Mouse (Mus musculus): Measurements from ENCODE around the gene Olfr1416.
A peak's percentile ranks its signal among the peaks of the same experiment; 100 is the strongest.
"Not testable (repeated sequence)": the region's sequence is repeated elsewhere in the genome, so short reads cannot be mapped to it uniquely, and the experiment has no call there.

Olfr1416 gene

DNA sequence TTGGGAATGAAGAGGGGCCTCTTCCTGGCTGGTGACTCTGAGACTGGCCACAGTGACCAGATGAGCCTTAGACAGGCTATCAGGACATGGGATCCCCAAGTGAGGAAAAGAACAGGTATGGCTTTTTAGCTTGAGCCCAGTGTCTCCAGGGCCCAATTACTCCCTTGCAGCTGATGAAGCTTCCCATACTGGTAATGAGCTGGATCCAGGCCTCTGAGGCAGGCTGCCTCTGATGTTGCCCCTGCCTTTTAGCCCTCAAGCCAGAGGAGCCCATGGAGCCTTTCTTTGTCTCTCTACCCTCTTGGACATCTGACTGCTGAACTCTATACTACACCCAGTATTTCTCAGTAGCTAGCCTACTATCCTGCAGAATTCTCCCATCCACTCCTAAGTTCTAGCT lies at the start of gene Olfr1416:
Gene Olfr1416, minus strand, starts transcription at position 101 of the 400 bp plus-strand sequence.
- DNase-seq, result no peak

DNA sequence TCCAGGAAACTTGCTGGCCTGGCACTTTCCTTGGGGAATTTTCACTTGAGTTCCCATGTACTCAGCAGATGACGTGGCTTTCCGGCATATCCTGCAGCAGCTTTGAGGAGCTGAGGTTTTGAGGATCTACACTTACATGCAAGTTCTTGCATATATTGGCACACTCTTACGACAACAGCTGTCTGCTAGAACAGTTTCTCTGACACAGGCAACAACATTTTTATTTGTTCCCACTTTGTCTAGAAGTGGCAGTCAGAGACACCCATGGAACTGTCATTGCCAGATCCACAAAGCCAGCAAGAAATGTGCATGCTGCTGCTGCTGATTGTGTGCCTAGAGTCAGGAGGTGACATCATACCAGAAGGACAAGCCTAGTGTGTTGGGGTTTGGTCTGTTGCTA lies 38.9 kb upstream of the Olfr1416 start:
- DNase-seq, result no peak

DNA sequence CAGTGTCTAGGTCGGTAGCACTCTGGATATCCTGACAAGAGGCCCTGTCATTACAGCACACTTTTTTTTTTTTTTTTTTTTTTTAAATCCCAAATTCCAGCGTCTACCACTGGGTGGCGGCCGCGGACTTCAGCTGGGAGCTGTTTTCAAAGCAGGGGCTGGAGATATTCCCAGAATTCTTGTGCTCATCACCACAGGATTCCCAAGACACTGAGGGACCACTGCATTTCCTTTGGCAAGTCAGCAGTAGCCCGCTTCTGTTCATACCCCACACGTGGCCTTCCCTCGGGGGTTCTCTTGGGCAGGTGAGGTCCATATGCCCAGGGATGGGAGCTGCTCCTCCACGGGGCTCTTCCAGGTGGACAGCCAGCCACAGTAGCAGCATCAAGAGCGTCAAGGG lies 36.5 kb upstream of the Olfr1416 start:
- DNase-seq, result no peak

DNA sequence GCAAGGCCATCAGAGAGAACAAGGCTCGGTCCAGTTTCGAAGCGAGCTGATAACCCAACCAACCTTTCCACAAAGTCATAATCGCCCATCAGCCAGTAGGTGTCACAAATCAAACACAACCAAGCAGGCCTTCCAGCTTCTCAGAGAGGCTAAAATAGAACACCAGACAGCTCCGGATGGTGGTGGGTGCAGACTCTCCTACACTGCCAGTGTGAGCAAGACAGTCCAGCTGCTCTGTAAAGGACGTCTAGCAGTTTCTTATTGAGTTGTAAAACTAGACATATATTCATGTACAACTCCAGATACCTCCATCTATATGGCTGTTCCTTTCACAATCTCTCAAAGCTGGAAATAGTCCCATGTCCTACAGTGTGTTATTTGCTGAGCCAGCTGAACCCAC lies 34.1 kb upstream of the Olfr1416 start:
- no peak for DNase-seq

DNA sequence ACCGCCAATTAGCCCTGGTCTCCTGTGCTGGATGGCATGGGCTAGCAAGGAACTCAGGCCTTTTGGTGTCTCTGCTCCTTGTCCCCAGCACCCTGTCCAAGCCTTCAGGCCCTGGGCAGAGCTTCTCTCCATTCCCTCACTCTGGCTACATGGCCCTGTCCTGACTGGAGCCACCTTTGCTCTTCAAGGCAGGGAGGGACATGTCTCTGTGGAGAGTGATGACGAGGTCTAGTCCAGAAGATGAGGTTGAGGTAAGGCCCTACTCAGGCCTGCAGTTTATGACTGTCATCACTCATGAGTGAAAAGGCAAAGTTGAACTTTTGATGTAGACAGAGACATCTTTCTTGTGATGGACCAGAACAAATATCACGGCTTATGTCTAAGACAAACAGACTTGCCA lies 33.6 kb upstream of the Olfr1416 start, which contains the start of gene Olfr1414:
Gene Olfr1414, minus strand, starts transcription at position 101 of the 400 bp plus-strand sequence.
- no peak for DNase-seq

DNA sequence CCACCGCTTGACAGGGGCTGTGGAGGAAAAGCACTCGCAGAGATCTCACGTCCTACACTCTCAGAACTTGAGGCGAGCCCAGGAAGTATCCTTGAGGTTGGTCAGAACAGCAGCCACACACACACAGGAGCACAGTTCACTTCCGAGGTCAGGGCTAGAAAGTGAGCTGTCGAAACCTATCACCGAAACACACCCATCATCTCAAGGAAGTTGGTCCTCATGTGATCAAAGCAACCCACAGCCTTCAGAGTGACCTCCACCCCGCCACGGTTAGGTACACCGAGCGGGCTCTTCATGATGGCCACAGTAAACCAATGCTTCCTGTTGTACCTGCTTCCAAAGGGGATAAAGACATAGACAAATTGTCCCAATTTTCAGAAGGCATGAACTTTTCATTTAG lies 30.5 kb upstream of the Olfr1416 start:
- DNase-seq, result no peak

DNA sequence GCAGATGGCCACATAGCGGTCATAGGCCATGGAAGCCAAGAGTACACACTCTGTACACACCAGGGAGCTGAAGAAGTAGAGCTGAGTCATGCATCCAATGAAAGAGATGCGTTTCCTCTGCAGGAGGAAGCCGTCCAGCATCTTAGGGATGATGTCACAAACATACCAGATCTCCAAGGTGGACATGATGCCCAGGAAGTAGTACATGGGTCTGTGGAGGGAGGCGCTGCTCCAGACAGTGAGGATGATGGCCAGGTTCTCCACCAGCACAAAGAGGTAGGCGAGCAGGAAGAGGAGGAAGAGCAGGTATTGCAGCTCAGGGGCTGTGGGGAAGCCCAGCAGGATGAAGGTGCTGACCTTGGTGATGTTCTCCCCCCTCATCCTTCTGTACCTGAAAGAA lies 26.7 kb upstream of the Olfr1416 start:
- DNase-seq, result not testable (repeated sequence)

DNA sequence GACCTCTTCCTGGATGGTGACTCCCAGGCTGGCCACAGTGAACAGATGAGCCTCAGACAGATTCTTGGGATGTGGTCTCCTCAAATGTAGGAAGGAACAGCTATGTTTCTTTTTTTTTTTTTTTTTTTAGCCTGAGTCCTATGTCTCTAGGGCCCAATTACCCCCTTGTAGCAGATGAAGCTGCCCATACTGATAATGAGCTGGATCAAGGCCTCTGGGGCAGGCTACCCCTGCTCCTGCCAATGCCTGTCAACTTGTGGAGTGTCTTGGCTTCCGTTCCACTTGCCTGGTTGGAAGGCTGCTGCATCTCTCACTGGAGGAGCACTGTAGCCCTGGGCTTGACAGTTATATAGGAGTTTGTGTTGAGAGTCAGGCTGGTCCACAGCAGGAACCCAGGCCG lies 11.1 kb upstream of the Olfr1416 start, which contains the start of gene Olfr1415:
Gene Olfr1415, minus strand, starts transcription at position 101 of the 400 bp plus-strand sequence.
- DNase-seq, result no peak

DNA sequence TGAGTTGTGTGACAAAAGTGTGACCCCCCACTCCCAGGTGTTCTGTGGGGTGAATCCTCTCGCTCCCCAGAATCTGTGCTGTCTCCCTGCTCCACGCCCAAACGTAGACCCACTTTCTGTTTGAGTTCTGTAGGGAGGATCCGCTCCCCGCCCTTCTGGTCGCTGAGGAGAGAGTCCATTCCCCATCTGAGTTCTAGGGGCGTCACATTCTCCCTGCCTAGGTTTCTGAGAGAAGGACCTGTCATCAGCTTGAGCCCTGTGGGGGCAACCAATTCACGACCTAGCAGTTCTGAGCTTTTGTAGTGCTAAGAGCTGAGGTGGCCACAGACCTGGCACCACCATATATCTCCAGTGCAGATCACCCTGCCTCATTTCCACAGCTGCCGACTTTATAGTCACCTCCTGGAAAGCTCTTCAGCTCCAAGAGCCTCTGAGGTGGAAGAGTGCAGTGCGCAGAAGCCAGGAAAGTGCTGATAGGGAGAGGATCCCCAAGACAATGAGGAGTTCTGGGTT lies 10.8 kb downstream of the Olfr1416 start:
- no peak for DNase-seq

DNA sequence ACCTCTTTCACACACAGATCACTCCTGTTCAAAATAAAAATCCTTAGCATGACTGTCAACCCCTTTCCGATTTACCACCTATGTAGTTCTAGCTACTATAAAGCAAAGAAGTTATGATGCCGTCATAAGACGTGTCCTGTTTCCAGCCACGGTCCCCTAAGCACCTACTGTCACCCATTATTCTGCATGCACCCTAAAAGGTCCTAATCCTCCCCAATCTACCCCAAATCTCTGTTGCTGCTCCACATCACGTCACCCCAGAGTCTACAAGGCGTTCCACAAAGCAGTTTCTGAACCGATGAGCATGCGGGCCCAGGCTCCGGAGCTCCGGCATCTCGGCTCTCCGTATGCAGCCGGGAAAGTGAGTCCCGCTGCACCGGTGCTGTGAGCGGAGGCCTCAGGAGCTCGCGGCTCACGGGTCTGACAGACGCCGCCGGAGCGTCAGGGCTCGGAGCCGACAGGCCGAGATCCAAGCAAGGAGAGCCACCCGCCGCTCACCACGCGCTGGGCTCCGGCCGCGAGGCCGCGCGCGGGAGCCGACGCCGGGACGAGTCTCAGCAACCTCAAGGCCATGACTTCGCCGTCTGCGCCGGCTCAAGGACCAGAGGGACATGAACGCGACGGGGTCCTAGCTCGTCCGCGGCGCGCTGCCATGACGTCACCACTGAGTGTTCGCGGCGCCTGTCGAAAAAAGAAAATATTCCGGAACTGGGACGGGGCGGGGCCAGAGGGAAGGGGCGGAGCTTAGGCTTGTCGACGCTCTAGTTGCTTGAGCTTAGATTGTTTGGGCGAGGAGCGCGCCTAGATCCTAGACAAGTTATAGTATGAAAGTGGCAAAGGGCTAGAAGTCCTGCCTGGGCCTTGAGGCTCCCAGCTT lies 11.5 kb downstream of the Olfr1416 start, which contains the start of gene Ndufa10:
Gene Ndufa10, minus strand, starts transcription at position 696 of the 877 bp plus-strand sequence.
- peak; percentile 96 for DNase-seq

DNA sequence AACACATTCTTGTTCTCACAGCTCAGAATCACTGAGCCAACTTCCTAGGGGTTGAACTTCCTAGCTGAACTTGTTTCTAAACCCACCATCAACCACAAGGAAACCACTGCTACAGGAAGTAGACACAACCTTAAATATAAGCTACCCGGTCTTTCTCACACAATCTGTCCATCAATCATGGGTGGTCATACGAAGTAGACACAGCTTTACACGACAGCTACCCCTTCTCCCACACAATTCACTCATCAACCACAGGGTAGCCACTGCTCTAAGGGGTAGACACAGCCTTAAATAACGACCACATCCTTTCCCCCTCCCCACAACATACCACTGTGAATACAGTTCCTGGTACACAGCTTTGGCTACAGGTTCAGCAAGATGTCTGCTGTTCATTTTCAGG lies 16.0 kb downstream of the Olfr1416 start:
- DNase-seq, result no peak

DNA sequence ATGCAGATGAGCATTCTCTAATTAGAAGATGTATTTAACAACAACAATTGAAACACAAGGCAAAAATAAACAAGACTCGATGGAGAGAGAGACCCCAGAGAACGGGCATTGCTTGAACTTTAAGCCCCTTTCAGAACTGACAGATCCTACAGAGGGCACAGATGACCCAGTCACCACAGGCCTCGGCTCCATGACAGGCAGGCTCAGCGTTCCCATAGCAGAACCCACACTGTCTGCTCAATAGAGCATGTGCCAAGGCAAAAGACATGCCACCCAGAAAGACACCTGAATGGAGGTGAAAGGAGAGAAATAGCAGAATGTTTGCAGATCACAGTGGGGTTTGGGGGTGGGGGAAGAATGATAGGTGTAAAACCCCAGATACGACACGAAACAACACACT lies 26.5 kb downstream of the Olfr1416 start:
- no peak for DNase-seq

DNA sequence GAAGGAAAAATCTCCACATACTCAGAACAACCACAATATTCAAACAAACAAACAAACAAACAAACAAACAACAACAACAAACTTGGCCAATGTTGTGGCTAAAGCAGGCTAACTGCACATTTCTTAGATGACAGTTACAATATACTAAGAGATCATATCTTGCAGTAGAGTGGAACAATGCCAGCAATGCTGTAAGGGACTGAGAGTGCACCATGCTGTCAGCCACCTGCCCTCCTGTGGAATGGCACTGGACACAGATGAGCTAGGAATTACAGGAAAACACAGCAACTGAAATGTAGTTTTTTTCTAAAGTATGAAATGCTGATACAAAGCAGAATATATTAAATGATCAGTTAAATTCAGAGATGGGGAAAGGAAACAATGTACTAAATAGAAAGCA lies 27.2 kb downstream of the Olfr1416 start:
- DNase-seq, result no peak

DNA sequence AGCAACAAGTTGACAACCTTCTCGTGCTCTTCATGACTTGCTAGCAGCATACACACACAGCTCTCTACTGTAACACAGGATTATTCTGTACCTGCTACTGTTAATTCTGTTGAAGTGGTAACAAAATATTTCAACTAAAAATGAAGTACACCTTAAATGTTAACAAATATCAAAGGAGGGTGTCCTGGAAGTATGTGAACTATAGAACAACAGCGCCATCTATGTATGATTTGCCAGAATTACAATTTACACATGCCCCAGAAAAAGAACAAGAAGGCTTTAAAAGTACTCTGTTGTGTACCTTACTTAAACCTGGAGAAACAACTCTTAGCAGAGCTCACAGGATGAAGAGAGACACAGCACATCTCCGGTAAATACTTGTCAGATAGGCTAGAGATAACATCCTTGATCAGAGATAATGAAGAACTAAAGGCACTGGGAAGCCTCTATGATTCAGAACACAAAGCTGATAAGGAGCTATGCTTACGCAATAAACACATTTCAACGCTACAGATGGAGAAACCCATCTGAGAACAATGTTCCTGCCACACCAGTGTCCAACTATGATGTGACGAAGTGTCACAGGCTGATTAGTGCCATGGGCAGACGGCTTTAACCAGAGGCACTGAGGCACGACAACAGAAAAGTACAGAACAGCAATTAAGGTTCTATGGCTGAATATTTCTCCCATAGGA lies 31.0 kb downstream of the Olfr1416 start:
- DNase-seq, result no peak

DNA sequence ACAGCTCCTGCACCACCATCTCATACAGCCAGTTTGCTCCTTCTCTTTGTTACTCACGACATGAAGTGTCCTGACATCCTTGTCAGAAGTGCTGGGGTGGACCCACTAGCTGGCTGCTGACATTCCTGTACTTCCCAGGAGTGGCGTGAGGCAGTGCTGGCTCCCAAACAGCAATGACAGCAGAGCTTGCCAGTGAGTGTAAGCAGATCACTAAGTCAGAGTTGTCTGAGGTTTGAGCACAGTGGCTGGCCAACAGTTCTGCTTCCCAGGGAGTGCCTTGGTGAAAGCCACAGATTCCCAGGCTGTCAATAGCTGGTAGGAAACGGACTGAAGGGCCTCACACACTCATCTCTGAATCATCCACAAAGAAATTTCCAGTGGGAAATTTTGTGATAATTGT lies 36.6 kb downstream of the Olfr1416 start:
- no peak for DNase-seq

DNA sequence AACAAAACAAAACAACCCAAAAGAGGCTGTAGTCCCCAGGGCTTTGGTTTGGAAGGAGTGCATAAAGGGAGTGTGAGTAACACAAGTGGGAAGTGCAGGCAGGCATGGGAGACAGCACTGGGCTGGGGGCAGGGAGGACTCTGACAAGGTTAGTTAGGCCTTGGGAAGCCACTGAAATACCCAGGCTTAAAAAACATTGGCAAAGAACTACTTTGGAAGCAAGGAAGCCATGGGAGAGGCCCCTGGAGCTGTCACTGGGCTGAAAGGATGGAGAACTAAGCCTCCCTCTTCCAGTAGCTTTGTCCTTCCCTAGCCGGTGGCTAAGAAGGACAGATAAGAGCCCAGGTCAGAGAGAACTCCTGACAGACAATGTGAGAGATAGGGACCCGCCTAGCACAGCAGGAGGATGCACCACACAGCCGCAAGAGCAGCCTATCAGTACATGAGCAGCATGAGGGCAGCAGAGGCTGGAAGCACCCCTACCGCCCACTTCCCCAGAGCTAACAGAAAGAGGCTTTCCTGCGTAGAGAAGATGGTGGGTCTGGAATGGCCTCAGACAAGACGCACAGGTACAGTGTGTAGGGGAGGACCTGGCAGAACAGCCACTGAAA lies 43.4 kb downstream of the Olfr1416 start:
- no peak for DNase-seq

DNA sequence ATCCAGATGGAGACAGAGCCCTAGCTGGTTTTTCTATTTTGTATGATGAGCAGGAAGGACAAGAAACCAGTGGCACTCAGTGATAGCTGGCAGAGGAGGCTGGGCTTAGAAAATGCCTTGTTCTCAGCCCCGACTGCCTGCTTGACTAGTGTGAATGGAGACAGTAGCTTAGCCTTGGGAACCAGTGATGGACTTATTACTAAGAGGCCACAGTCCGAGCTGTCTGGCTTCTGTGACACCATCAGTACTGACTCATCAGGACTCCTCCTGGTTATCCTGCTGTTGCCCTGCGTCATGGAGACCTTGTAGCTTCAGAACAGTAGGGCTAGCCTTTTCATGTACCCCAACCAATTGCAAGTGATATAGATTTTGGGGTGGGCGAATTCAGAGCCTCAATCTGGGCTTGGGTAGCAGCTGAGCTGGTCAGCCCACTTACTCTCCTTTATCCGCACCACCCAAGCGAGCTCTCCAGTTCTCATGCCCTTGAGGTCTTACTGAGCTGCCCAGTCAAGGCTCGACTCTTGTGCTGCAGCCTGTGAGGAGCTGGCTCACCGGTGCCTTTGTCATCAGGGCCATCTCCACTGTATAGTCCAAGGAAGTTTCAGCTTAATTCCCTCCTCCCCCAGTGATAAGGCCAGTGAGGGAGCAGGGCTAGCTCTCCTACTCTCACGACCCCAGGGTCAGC lies 44.7 kb downstream of the Olfr1416 start:
- no peak for DNase-seq

DNA sequence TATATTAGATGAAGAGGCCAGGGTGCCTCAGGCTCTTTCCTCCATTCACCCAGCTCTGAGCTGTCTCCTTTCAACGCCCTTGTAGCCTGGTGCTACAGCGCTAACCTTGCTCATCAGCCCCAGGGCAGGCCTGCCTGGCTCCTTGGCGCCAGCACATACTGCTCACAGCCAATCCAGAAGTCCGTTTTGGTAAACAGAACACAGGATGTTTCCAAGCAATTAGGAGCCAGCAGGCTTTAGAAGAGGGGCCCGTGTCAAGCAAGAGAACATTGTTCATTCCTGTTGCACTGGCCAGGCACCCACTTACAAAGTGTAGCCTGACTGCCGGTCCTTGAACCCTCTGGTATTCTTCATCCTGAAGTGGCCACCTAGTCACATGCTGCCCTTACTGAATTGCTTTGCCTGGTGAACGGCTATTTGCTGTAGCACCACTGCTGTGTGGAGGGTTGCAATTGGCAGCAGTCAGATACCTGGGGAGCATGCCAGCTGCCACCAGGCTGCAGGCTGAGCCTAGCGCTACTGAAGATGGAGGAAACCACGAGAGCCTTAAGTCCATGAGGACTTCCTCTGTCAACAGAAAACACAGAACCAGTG lies 47.1 kb downstream of the Olfr1416 start:
- DNase-seq, result no peak

DNA sequence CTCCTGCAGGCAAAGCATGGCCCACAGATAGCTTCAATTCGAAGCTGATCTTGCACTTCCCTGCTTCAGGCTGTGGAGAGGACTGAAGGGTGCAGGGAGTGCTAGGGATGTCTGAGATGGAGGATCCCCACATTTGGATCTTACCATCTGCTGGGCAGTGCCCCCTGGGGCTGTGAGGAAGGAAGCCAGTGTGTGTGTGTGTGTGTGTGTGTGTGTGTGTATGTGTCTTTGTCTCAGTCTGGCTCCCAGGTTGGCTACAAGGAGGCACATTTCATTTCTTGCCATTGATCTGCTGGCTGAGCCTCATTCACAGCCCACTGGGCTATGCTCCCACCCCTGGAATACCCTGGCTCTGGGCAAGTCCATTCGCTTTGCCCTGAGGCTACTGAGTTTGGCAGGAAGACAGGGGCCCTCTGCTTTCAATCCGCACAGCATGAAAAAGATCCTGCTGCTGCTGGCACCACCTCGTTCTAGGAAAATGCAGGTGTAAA lies 48.0 kb downstream of the Olfr1416 start:
- DNase-seq, result no peak

DNA sequence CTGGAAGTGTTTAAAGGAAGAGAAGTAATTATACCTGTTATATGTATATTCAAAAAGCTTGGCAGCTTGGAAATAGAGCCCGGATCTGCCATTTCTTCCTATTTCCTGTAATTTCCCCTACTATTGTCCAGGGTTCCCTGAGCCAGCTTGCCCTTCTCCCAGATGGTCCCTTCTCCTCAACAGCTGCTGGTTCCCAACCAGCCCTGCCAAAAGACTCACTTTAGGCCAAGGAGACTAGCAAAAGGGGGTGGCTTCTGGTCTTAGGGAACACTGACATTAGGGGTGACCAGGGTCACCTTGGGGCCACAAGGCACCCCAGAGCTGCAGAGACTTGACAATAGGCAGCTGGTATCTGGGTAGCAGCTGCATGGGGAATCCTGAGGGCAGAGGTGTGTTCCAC lies 49.9 kb downstream of the Olfr1416 start:
- DNase-seq, result no peak

DNA sequence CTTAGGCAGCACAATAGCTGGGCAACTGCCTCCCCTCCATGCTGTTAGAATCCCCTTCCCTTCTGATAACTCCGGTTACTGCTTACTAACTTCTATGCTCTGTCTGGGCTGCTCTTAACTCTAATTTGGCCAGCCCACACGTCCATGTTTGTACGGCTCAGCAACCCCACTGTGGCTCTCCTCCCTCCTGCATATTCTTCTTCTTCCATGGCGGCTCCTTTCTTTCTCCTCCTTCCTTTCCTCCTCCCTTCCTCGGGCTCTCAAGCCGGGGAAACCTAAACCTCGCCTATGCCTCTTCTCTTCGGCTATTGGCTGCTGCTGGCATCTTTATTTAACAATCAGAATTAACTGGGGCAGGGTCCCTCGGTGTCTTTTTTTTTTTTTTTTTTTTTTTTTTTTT lies 52.1 kb downstream of the Olfr1416 start:
- no peak for DNase-seq

DNA sequence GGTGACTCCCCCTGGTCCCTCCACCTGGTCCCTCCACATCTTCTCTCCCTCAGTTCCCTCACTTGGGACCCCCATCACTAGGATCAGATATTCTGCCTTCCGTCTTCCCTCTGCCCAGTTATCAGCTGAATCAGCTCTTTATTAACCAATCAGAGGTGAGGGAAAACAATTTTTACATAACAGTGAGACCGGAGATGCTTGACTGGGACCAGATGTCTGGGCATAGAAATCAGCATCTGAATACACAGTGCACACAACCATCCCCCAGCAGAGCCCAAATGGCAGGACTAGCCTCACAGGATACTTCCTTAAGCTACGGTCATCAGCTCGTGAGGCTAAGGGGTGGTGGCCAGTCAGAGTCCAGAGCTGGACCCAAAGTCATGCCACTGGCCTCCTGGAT lies 52.8 kb downstream of the Olfr1416 start:
- DNase-seq, result no peak
